Mouse (Mus musculus) heart, postnatal 4 days (tissue): ENCODE measurements at regions not wholly inside any gene's neighbourhood (a gene's known extent, or its start where the extent isn't known, plus 50 kb on each side); places are given as distances from the start of the nearest gene placed in this dataset.

ENCODE experiments used
- DNase-seq: peaks from one replicate; pipeline ENCODE4 v3.0.0; 2021

DNA sequence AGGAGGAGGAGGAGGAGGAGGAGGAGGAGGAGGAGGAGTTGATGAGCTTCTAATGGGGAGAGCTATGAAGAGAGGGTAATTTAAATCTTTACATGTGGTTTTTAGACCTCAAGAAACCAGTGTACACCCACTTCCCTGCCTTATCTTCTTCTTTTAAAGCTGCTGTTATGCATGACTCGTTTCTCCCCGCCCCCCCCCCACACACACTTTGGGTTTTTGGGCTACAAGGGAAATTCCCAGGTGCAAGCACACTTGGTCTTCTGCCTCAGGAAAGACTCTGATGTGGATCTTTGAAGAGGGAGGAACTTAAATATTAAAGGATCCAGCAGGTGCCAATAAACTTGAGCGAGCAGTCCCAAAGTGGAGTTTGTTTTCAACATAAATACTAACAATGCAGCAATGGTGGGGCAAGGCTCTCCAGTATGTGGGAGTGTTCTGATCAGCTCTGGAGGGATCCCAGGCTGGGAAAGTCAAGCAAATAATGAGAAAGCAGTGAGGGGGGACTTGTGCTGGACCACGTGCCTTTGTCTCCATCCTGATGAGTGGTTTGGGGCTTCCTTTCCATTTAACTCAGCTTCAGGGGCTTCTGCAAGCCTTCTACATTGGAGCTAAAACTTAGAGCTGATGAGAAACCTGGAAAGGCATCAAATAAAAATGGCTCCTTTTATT lies 296.0 kb downstream of the Pten start:
- no peak for DNase-seq

DNA sequence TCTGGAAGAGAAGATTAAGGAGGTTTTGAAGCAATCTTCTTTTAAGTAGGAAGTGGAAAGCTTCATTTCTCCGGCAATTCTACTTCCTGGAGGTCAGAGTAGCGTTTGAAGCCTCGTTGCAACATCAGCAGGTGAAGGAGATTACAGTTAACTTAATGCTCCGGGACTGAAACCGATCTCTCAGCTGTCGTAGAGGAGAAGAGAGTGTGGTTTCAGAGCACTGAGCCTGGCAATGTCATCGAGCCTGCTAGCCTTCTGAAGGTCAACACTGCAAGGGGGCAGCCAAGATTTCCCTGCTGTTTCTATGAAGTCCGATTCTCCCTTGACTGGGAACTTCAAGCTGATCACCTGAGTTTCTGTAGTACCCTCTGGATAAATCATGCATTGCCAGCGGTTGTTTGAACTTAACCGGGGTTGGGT lies 299.1 kb downstream of the Pten start:
- no peak for DNase-seq

DNA sequence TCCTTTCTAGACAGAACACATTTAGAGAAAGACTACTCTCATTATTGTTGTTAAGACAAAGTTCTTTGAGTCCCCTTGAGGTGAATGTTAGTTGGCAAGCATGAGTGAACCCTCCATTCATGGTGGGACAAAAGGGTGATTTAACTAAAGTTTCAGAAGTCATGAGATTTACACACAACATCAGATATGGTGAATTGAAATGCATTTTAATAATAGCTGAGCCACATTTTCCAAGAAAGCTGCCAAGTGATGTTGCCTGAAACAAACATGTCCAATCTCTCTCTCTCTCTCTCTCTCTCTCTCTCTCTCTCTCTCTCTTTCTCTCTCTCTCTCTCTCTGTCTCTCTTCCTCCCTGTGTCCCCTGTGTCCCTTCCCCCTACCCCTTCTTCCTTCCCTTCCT lies 303.7 kb downstream of the Pten start:
- no peak for DNase-seq

DNA sequence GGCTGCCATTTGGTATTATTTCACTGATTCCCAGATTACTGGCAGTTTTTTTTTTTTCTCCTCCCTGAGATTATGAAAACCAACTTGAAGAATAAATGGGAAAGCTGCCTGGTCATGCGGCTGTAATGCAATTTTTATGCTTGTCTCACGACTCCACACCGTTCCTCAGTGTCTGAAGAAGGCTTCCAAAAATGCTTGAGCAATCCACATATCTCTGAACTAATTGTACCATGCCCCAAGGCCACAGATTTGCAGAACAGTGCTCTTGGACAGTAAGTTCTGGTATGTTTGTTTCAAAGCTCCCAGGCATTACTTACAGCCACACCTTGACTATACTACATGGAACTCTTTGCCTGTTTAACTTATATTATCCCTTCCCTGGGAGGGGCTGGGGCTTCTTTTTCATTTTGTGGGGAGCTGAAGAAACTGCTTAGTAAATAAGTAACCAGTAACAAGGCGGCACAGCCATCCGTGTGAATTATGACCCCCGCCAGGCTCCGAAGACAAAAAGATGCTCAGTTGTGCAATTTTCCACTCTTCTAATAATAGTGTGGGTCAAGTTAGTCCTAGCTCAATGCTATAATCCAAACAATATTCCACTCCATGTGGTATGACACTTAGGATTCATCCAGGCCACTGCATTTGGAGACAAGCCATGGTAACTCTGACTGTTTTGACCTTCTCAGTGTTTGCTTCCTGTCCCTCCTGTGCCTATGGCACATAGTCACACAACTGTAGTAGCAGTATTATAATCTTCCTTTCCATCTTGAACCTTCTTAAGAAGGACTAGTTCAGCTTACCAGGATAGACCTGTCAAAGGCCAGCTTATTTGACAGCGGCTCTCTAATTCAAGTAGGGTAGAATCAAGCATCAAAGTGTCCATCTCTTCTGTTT lies 305.1 kb downstream of the Pten start:
- DNase-seq, result no peak

DNA sequence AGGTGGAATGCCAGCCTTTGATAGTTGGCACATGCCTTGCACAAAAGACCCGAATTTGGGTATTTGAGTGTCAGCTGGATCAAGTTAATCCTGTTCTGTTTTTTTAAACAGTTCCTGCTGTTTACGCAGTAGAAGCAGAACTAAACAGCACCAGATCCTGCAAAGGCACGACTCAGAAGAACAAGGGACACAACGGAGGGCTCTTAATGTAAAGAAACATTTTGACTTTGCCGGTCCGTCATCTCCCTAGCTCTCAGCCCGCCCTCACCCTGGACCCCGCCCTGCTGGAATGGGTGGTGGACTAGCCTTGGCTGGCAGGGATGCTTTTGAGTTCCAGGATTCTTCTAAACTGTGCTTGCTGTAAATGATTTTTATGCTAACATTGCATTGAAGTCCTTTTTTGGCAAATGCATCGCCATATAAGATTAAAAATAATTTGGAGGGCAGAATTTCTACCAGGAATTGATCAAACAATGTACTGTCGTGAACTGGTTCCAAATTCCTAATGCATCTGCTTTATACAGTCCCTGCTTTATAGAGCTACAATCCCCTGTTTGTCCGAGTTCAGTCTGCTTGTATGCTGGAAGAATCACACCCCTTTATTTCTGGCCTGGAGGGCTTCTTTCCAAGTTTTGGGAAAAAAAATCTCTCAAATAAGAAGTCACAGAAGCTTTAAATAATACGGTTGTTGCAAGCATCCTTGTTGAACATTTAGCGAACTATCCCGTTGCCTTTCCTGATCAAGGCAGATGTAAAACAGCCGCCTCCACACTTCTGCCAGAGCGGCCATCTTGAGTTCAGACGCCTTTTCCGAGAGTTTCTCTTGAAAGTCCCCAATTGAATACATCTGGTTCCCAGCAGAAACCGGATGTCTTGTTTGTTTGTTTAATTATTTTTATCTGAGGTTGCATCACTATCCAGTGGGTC lies 308.2 kb downstream of the Pten start:
- no peak for DNase-seq

DNA sequence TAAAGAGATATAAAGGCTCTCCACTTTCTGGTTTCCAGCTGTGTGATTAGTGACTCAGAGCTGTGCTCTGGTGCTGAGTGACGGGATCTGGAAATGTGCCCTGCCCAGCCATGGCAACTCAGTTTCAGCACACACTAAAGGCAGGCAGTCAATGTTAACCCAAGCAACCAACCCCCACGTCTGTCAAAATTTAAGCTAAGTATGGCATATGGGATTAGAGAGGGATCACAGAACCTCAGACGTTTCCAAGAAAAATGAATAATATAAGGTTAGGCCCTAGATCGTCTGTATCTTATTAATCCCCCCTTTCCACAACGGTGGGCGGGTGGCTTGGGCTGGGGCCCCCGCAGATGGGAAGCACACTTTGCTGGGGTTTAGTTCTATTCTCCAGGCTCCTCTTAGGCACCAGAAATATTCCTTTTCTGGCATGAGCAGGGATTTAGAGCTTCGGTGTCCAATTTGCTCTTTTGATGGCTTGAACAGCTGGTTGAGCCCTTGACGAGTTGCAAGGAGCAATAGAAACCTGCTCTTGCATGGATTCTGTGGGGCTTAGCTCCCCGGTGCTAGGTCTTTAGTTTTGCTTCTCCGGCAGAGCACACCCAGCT lies 311.2 kb downstream of the Pten start:
- peak; percentile 11 for DNase-seq

DNA sequence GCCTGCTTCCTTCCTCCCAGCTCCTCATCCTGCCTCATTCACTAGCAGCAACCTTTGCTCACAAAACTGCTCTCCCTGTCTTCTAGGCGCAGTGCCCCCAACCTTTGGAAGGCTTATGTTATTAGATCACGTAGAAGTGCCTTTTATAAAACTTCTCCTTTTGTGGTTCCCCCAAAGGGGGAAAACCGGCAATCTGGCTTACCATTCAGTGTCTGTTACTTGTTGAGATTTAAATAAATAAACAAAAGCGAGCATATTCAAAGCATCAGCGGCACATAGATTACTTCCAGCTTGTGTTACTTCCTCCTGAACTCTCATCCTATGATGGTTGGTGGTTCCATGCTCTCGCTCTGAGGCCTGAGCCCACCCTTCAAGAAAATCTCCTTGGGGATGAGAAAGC lies 312.5 kb downstream of the Pten start:
- DNase-seq, result no peak

DNA sequence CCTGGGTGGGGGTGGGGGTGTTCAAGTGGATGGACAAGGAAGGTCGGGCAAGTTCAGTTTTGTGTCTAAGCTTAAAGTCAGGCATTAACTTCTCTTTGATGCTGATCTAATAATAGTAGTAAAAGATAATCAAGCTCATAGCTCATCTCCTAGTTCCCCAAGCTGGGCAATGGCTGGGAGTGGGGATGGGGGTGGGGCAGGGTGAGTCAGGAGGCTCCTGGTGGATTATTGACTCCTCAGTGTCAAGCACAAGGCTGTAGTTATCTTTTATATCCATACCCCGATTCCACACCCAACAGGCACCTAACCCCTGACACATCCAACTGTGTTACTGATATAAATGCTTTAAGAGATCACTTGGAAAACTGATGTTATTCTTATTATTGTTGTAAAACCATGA lies 315.0 kb downstream of the Pten start:
- DNase-seq, result no peak

DNA sequence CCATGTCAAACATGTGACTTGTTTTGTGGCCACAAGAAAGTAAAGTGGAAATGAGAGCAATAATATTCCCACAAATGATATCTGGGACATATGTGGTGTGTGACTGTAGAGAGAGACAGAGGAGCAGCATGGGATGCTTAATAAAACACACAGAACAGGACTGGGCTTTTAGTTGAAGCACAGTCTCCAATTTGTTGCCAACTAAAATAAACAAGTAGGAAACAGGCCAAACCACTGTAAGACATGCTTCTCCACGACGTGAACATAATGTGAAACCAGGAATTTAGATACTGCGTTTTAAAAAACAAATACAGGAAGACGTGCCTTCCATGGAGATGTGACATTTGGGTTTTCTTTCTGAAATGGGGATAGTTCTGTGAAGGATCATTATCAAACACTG lies 317.2 kb downstream of the Rnls start:
- DNase-seq, result no peak

DNA sequence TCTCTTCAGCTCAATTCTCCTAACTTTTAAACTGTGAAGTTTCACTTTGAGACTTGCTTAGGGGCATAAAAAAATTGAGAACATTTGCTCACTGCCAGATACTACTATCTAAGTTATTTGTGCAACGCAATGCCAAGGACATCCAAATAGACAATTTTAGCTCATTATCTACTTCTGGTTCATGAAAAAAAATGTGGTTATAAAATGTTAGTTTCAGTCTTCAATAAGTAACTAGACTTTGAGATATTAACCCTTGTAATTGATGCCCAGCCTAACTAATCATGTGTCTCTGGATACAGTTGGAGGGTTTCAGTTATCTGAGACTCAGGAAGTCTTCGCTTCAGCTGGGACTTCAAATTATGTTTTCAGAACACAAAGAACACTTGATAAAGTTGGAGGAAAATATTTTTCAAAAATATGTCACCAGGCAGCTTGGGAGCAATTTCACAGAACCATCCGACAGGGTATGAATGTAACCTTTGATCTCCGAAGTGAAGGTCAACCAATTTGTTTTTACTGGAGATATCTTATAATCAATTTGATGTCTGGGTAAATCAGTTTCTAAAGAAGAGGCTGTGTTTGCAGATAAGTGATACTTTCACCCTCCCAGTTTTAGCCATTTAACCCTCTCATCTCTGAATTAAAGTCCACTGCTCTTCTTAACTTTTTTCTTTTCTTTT lies 313.3 kb downstream of the Rnls start:
- no peak for DNase-seq

DNA sequence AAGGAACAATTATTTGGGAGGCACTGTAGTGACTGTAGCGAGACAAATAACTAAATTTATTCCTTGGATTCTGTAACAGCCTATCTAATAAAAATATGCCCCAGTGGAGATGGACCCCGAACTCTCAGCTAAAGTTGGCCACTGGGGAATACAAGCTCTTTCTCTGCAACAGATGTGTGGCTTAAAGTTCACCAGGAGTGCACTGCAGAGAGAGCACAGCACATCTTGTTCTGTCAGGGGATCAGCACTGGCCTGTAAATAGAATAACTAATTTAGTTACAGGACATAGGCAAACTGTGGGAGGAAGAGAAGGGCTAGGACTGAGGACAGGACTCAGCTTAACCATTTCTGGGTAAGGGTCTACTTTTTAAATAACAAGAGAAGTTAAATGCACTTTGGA lies 312.1 kb downstream of the Rnls start:
- no peak for DNase-seq

DNA sequence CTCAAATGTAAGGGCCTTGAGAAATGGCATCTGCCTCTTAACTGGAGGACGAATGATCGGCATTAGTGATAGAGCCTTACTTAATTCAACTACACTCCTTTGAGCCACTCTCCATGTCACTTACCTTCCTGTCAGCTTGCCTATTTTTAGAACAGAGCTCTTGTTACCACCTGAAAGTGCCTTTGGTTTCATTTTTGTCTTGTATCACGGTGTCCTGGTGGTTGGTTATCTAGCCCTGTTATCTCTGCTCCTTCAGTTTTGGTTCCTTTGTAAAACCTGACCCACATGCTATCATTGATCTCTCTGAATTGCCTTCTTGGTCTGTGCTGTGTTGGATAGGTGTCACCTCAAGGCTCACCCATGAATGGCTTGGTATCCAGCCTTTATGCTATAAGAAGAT lies 310.6 kb downstream of the Rnls start:
- DNase-seq, result no peak

DNA sequence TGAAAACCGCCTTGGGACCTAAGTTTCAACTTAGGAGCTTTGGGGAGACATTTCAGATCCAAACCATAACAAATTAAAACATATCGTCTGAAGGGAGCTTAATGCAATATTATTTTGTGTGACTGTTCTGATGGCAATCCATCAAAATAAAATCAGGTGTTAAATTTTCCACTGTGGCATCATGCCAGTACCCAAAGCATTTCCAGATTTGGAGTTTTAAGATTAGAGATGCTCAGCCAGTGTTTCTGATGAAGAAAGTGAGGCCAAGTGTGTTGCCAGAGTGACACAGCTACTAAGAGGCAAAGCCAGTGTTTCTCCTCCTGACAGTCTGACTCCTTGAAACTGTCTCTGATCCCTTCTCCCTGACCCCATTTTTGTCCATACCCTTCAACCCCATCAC lies 308.7 kb downstream of the Rnls start:
- no peak for DNase-seq

DNA sequence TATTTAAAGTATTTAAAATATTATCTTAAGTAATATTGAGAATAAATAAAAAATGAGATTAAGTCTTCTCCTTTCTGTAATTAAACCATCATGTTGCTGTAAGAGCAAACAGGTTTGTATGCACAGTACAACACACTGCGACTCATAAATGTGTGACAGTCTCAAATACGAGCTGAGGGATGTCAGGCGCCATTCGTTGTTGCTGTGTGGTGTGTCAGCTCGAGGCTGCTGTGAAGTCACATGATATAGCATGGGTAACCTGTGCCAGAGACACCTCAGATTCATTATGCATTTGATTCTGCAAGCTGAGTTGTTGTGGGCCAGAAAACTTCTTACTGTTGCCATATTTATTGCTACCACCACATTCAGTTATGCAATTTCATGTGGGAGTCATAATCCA lies 307.4 kb downstream of the Rnls start:
- no peak for DNase-seq
